13 mouse cellular contexts compared by ENCODE assay signal in the genomic region with DNA sequence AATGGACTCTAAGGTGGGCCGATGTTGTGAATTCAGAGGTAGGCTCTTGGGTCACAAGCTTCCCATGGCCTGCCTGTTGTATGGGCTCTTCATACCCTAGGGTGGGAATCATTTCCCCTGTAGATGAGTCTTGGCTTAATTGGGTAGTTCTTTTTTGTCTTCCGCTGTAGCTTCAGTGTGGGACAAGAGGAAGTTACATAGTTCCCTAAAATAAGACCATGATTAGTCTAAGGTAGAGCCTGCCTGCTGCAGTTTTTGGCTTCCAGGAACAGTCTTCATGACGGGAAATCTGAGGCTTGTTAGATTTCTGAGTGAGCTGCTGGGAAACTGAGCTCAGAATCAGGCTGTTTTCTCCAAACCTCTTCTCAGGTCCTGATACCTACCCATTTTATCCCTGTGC. TPM values are rescaled to one million over a fixed set of nuclear protein-coding genes. Genes with fewer than 3 reads are reported as not detected.
DNase-seq lines count a peak whose midpoint lies in the region; ATAC-seq and TF ChIP-seq lines count a peak whose summit lies in the region.
"Had no signal": no experiment of that assay in that cellular context is flagged by ENCODE, and none has a peak within 500 bp of the region (broad histone marks: within the 10 kb centered on the region; RNA-seq: fewer than 3 reads in every experiment).

No protein-coding gene starts in this region.

- H3K9me3 ChIP-seq in heart, embryonic 13.5 days: no peaks in the 10 kb centered on the region
- H3K9me3 ChIP-seq in midbrain, embryonic 13.5 days: no peaks in the 10 kb centered on the region
- no peaks in the 10 kb centered on the region for H3K9me3 ChIP-seq in midbrain, embryonic 15.5 days
- no peaks in the 10 kb centered on the region for H3K9me3 ChIP-seq in limb, embryonic 13.5 days
- H3K9me3 ChIP-seq in stomach, embryonic 16.5 days (replicated peaks; ENCODE audit: control insufficient read depth, low read length): no peaks in the 10 kb centered on the region

- intact Hi-C loops in heart, postnatal 14 days (cut with DNase I): no loop called here

- peak overlapping the region; percentile 89 for H3K4me3 ChIP-seq in heart, embryonic 13.5 days
- 0 out of 2 replicates have a peak overlapping the region, but pooled peaks have one; percentile 62 for H3K4me3 ChIP-seq in midbrain, embryonic 13.5 days (replicated peaks)
- H3K4me3 ChIP-seq in midbrain, embryonic 15.5 days: no peak overlapping the region
- H3K4me3 ChIP-seq in limb, embryonic 13.5 days: 0 out of 2 replicates have a peak overlapping the region, but pooled peaks have one; percentile 65
- H3K4me3 ChIP-seq in stomach, embryonic 16.5 days (replicated peaks; ENCODE audit: low read length): 0 out of 2 replicates have a peak overlapping the region, but pooled peaks have one; percentile 94
- no peak overlapping the region; the same call in 1 of the 2 replicates for H3K4me3 ChIP-seq in layer of hippocampus, adult 2 months

- peak overlapping the region; percentile 92 for H3K4me2 ChIP-seq in heart, embryonic 13.5 days
- H3K4me2 ChIP-seq in midbrain, embryonic 13.5 days (replicated peaks): 0 out of 2 replicates have a peak overlapping the region, but pooled peaks have one; percentile 96
- H3K4me2 ChIP-seq in midbrain, embryonic 15.5 days: no peak overlapping the region
- H3K4me2 ChIP-seq in limb, embryonic 13.5 days (replicated peaks): peak overlapping the region; percentile 96
- peak overlapping the region; percentile 96 for H3K4me2 ChIP-seq in stomach, embryonic 16.5 days (ENCODE audit: low read depth, low read length)

- H3K27me3 ChIP-seq in heart, embryonic 13.5 days (replicated peaks): no peaks in the 10 kb centered on the region
- 0 out of 2 replicates have a peak, but pooled peaks cover under 1% of the 10 kb centered on the region for H3K27me3 ChIP-seq in midbrain, embryonic 13.5 days
- H3K27me3 ChIP-seq in midbrain, embryonic 15.5 days (replicated peaks): no peaks in the 10 kb centered on the region
- no peaks in the 10 kb centered on the region for H3K27me3 ChIP-seq in limb, embryonic 13.5 days
- H3K27me3 ChIP-seq in stomach, embryonic 16.5 days (ENCODE audit: control insufficient read depth, insufficient read depth, low read length): no peaks in the 10 kb centered on the region
- H3K27me3 ChIP-seq: CH12.LX had no signal

- ATAC-seq in heart, embryonic 13.5 days (ENCODE audit: extremely low read depth, insufficient number of reproducible peaks, low FRiP score, low TSS enrichment): no peak
- ATAC-seq in midbrain, embryonic 13.5 days: no peak
- ATAC-seq in midbrain, embryonic 15.5 days (replicated peaks): no peak
- no peak for ATAC-seq in limb, embryonic 13.5 days (ENCODE audit: low FRiP score, low read depth)
- ATAC-seq in stomach, embryonic 16.5 days (ENCODE audit: insufficient read depth, low FRiP score): no peak

- peaks cover 55% of the 10 kb centered on the region for H3K36me3 ChIP-seq in heart, embryonic 13.5 days
- H3K36me3 ChIP-seq in midbrain, embryonic 13.5 days: peaks cover 54% of the 10 kb centered on the region
- peaks cover 41% of the 10 kb centered on the region for H3K36me3 ChIP-seq in midbrain, embryonic 15.5 days (replicated peaks)
- peaks cover 54% of the 10 kb centered on the region for H3K36me3 ChIP-seq in limb, embryonic 13.5 days
- H3K36me3 ChIP-seq in stomach, embryonic 16.5 days (ENCODE audit: control insufficient read depth, insufficient read depth, low read length): peaks cover 18% of the 10 kb centered on the region

- H3K4me1 ChIP-seq in heart, embryonic 13.5 days: peaks cover 21% of the 10 kb centered on the region
- H3K4me1 ChIP-seq in midbrain, embryonic 13.5 days (replicated peaks): peaks cover 20% of the 10 kb centered on the region
- peaks cover 28% of the 10 kb centered on the region for H3K4me1 ChIP-seq in midbrain, embryonic 15.5 days
- H3K4me1 ChIP-seq in limb, embryonic 13.5 days: peaks cover 22% of the 10 kb centered on the region
- peaks cover 18% of the 10 kb centered on the region for H3K4me1 ChIP-seq in stomach, embryonic 16.5 days (ENCODE audit: control insufficient read depth, insufficient read depth, low read length)

- H3K27ac ChIP-seq in heart, embryonic 13.5 days (replicated peaks): no peak overlapping the region
- no peak overlapping the region for H3K27ac ChIP-seq in midbrain, embryonic 13.5 days
- H3K27ac ChIP-seq in midbrain, embryonic 15.5 days: no peak overlapping the region
- no peak overlapping the region for H3K27ac ChIP-seq in limb, embryonic 13.5 days
- H3K27ac ChIP-seq in stomach, embryonic 16.5 days (ENCODE audit: low read length): no peak overlapping the region
- no peak overlapping the region; the same call in 1 of the 2 replicates for H3K27ac ChIP-seq in layer of hippocampus, adult 2 months

- DNase-seq in heart, postnatal 14 days: no peak
- no peak for DNase-seq in adrenal gland, postnatal 10 days
- DNase-seq in layer of hippocampus, adult 2 months (ENCODE audit: low spot score in 2 of 2): no peak
- DNase-seq: cerebellum, adult 11 months; left cerebral cortex, postnatal 4 days; right cerebral cortex, postnatal 25 days; thymus, postnatal 14 days had no signal

- no peak for TF ChIP-seq CTCF in layer of hippocampus, adult 2 months (conservative IDR thresholded peaks at IDR 0.05)

- 0 out of 2 replicates have a peak overlapping the region, but pooled peaks have one; percentile 20 for H3K9ac ChIP-seq in heart, embryonic 13.5 days
- H3K9ac ChIP-seq in midbrain, embryonic 13.5 days (replicated peaks): no peak overlapping the region
- H3K9ac ChIP-seq in midbrain, embryonic 15.5 days: no peak overlapping the region
- H3K9ac ChIP-seq in limb, embryonic 13.5 days: no peak overlapping the region
- 0 out of 2 replicates have a peak overlapping the region, but pooled peaks have one; percentile 45 for H3K9ac ChIP-seq in stomach, embryonic 16.5 days (ENCODE audit: low read length)

- 80% methylated on average over 3 of the region's 3 CpGs for WGBS in heart, embryonic 13.5 days
- 98% methylated on average over 3 of the region's 3 CpGs for WGBS in midbrain, embryonic 13.5 days
- 97% methylated on average over 3 of the region's 3 CpGs for WGBS in midbrain, embryonic 15.5 days
- WGBS in limb, embryonic 13.5 days: 94% methylated on average over 3 of the region's 3 CpGs
- WGBS in stomach, embryonic 16.5 days: 89% methylated on average over 3 of the region's 3 CpGs

RNA-seq across cellular contexts. Expression of gene B4galt3, which starts 2.0 kb away (rescaled TPM):
- 54.6 and 55.1 TPM in 2 replicates for polyA plus RNA-seq in heart, embryonic 13.5 days (2015; fragmentation: Nextera tagmentation; extraction: Ambion mirVana)
- total RNA-seq in heart, postnatal 14 days (2021): 10 to 100 TPM; 19.5 to 25.7 TPM
- polyA plus RNA-seq in midbrain, embryonic 13.5 days (2015; fragmentation: Nextera tagmentation; extraction: Ambion mirVana): 99.0 and 99.8 TPM in 2 replicates
- polyA plus RNA-seq in midbrain, embryonic 15.5 days (2015; fragmentation: Nextera tagmentation; extraction: Ambion mirVana): 112 and 116 TPM in 2 replicates
- 86.2 and 94.0 TPM in 2 replicates for polyA plus RNA-seq in limb, embryonic 13.5 days (2015; fragmentation: Nextera tagmentation; extraction: Ambion mirVana)
- 70.6 and 71.5 TPM in 2 replicates for polyA plus RNA-seq in stomach, embryonic 16.5 days (2015; fragmentation: Nextera tagmentation; extraction: Ambion mirVana)
- 10 to 100 TPM; 28.9 to 34.7 TPM for total RNA-seq in adrenal gland, postnatal 10 days (2021)
- 10 to 100 TPM; 73.1 to 79.3 TPM for total RNA-seq in layer of hippocampus, adult 2 months (2021)

RNA-seq across cellular contexts. Expression of gene Ppox, which starts 8.9 kb away (rescaled TPM):
- 36.1 and 42.1 TPM in 2 replicates for polyA plus RNA-seq in heart, embryonic 13.5 days (2015; fragmentation: Nextera tagmentation; extraction: Ambion mirVana)
- total RNA-seq in heart, postnatal 14 days (2021): 10 to 100 TPM; 16.4 to 21.3 TPM
- polyA plus RNA-seq in midbrain, embryonic 13.5 days (2015; fragmentation: Nextera tagmentation; extraction: Ambion mirVana): 56.0 and 56.4 TPM in 2 replicates
- 48.7 and 56.2 TPM in 2 replicates for polyA plus RNA-seq in midbrain, embryonic 15.5 days (2015; fragmentation: Nextera tagmentation; extraction: Ambion mirVana)
- polyA plus RNA-seq in limb, embryonic 13.5 days (2015; fragmentation: Nextera tagmentation; extraction: Ambion mirVana): 69.7 and 77.4 TPM in 2 replicates
- polyA plus RNA-seq in stomach, embryonic 16.5 days (2015; fragmentation: Nextera tagmentation; extraction: Ambion mirVana): 44.6 and 54.5 TPM in 2 replicates
- total RNA-seq in adrenal gland, postnatal 10 days (2021): 10 to 100 TPM; 30.8 to 43.8 TPM
- 10 to 100 TPM; 31.2 to 42.1 TPM for total RNA-seq in layer of hippocampus, adult 2 months (2021)

RNA-seq across cellular contexts. Expression of gene Usp21, which starts 15.7 kb away (rescaled TPM):
- 48.4 and 52.2 TPM in 2 replicates for polyA plus RNA-seq in heart, embryonic 13.5 days (2015; fragmentation: Nextera tagmentation; extraction: Ambion mirVana)
- 10 to 100 TPM; 20.0 to 22.4 TPM for total RNA-seq in heart, postnatal 14 days (2021)
- 112 and 121 TPM in 2 replicates for polyA plus RNA-seq in midbrain, embryonic 13.5 days (2015; fragmentation: Nextera tagmentation; extraction: Ambion mirVana)
- 119 and 122 TPM in 2 replicates for polyA plus RNA-seq in midbrain, embryonic 15.5 days (2015; fragmentation: Nextera tagmentation; extraction: Ambion mirVana)
- 126 TPM in 2 replicates for polyA plus RNA-seq in limb, embryonic 13.5 days (2015; fragmentation: Nextera tagmentation; extraction: Ambion mirVana)
- polyA plus RNA-seq in stomach, embryonic 16.5 days (2015; fragmentation: Nextera tagmentation; extraction: Ambion mirVana): 54.9 and 59.1 TPM in 2 replicates
- 10 to 100 TPM; 31.8 to 40.2 TPM for total RNA-seq in adrenal gland, postnatal 10 days (2021)
- total RNA-seq in layer of hippocampus, adult 2 months (2021): 10 to 100 TPM; 61.9 to 76.6 TPM

RNA-seq across cellular contexts. Expression of gene Ndufs2, which starts 20.9 kb away (rescaled TPM):
- polyA plus RNA-seq in heart, embryonic 13.5 days (2015; fragmentation: Nextera tagmentation; extraction: Ambion mirVana): 424 and 495 TPM in 2 replicates
- total RNA-seq in heart, postnatal 14 days (2021): 1,000 to 10,000 TPM; 1,236 to 1,272 TPM
- polyA plus RNA-seq in midbrain, embryonic 13.5 days (2015; fragmentation: Nextera tagmentation; extraction: Ambion mirVana): 231 and 234 TPM in 2 replicates
- 229 and 238 TPM in 2 replicates for polyA plus RNA-seq in midbrain, embryonic 15.5 days (2015; fragmentation: Nextera tagmentation; extraction: Ambion mirVana)
- 253 and 254 TPM in 2 replicates for polyA plus RNA-seq in limb, embryonic 13.5 days (2015; fragmentation: Nextera tagmentation; extraction: Ambion mirVana)
- polyA plus RNA-seq in stomach, embryonic 16.5 days (2015; fragmentation: Nextera tagmentation; extraction: Ambion mirVana): 259 and 260 TPM in 2 replicates
- 1,000 to 10,000 TPM in 1 of 2 experiments, 100 to 1,000 TPM in 1; 996 to 1,019 TPM for total RNA-seq in adrenal gland, postnatal 10 days (2021)
- total RNA-seq in layer of hippocampus, adult 2 months (2021): 100 to 1,000 TPM; 254 to 273 TPM

RNA-seq across cellular contexts. Expression of gene Adamts4, which starts 21.9 kb away (rescaled TPM):
- polyA plus RNA-seq in heart, embryonic 13.5 days (2015; fragmentation: Nextera tagmentation; extraction: Ambion mirVana): 3.5 and 3.6 TPM in 2 replicates
- 1 to 10 TPM; 2.9 to 3.6 TPM for total RNA-seq in heart, postnatal 14 days (2021)
- polyA plus RNA-seq in midbrain, embryonic 13.5 days (2015; fragmentation: Nextera tagmentation; extraction: Ambion mirVana): 6.5 and 7.4 TPM in 2 replicates
- polyA plus RNA-seq in midbrain, embryonic 15.5 days (2015; fragmentation: Nextera tagmentation; extraction: Ambion mirVana): 7.0 and 7.1 TPM in 2 replicates
- polyA plus RNA-seq in limb, embryonic 13.5 days (2015; fragmentation: Nextera tagmentation; extraction: Ambion mirVana): 12.7 and 14.3 TPM in 2 replicates
- 11.0 and 12.8 TPM in 2 replicates for polyA plus RNA-seq in stomach, embryonic 16.5 days (2015; fragmentation: Nextera tagmentation; extraction: Ambion mirVana)
- 1 to 10 TPM; 4.0 to 5.1 TPM for total RNA-seq in adrenal gland, postnatal 10 days (2021)
- total RNA-seq in layer of hippocampus, adult 2 months (2021): 10 to 100 TPM in 1 of 2 experiments, 1 to 10 TPM in 1; 9.6 to 10.9 TPM

Comparison
In these comparisons a context has a peak if more than half of its experiments do, and no peak if none do; other contexts are left out.
1. H3K4me3 ChIP-seq: peak in heart, embryonic 13.5 days (single experiment), midbrain, embryonic 13.5 days (single experiment), limb, embryonic 13.5 days (single experiment) and stomach, embryonic 16.5 days (single experiment); none in midbrain, embryonic 15.5 days (single experiment) and layer of hippocampus, adult 2 months (single experiment).
2. H3K9ac ChIP-seq: peak in heart, embryonic 13.5 days (single experiment) and stomach, embryonic 16.5 days (single experiment); none in midbrain, embryonic 13.5 days (single experiment), midbrain, embryonic 15.5 days (single experiment) and limb, embryonic 13.5 days (single experiment).